Mouse (Mus musculus): ENCODE measurements around the gene Fuz.

Fuz gene

DNA sequence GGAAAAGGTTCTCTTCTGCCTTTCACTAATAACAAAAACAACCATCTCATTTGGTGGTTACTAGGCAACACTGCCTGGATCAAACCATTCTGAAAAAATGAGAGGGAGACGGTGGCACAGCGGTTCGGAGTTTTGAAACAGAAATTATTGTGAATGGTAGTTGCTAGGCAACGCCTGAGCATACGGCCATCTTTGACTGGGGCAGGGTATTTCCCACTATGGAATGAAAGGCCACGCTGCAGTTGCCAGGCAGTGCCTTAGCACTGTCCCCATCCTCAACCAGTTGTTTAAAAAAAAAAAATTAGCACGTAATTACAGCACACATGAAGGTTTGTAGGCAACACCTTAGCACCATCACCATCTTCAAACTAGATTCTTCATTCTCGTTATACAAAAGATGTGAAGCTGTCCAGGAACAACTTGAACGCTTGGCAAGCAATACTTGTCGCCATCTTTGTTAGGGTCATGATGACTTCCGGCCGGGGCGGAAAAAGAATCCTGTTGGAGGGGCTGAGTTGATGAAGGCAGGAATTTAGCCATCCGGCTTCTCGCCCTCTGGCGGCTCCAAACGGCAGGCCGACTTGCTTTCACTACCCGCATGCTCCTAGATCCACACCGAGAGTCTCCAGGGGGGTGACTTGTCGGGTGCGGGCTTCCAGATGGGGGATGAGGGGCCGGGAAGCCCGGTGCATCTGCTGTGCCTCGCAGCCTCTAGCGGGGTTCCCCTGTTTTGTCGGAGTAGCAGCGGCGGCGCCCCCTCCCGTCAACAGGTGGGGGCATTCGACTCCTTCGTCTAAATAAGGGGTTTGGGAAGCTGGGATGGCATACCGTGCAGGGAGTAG lies at the start of gene Fuz:
Gene Fuz, plus strand, starts transcription at position 487 of the 842 bp plus-strand sequence.
- DNase-seq, result peak; percentile 95

DNA sequence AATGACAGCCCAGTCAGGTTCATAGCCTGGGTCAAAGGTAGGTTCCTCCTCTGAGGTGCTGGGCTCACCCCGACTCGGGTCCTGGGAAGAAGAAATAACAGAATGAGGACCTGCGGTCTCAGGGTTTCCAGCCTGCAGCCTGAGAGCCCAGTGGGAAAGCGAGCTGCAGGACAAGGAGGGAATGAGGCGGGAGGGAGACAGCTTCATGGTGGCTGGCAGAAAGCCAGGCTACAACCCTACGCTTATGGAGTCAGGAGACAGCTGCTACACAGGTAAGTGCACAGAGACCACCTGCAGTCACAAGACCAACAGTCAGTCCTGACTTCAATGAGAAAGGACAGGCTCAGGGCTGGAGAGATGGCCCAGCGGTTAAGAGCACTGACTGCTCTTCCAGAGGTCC lies 49.1 kb upstream of the Fuz start:
- DNase-seq, result no peak

DNA sequence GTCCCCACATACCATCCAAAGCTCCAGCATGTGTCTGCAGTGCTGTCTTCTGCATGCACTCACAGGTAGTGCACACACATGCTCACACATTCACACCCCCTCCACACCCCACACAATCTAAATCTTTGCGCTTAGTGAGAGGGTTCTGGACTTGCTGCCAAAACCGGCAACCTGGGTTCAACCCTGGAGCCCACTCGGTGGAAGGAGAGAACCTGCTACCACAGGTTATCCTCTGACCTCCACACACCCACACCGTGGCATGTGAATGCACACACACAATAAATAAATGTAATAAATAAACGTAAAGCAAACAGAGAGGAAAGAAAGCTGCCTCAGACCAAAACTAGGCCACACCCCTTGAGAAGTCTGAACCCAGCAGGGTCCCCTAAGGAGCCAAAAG lies 48.1 kb upstream of the Fuz start:
- DNase-seq, result no peak

DNA sequence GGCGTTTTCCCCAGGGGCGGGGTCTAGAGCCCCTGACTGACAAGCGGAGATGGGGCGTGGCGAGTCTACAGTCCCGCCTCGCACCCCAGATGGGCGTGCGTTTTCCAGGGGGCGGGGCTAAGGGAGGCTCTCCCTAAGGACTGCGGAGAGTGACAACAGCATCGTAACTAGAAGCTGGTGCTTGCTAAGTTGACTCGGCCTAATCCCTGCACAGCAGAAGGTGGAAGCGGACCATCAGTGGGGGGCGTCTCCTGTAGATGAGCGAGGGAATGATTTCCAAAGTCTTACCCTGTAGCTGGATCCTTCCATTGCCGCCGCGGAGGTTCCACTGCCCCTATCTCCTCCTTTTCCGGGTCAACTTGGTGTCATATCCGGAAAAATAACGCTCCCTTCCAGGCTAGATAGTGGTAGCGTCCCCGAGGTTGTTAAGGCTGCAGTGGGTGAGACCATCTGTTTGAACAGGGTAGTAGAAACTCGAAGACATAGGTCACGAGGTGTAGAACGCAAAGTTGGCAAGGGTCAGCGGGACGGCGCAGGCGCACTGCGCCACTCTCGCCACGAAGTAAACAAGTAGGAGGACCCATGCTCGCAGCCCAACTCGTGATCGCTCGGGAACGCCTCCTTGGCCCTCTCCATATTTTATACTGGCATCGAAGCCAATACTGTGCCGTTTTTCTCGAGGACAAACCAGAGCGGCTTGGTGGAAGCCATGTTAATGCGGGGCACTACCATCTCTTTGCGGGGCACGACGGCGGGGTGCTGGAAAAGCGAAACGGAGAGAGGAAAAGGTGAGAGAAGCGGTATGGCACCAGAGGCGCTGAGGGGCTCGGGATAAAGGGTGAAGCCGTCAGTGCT lies 47.1 kb upstream of the Fuz start, which contains the start of the genes Akt1s1 and Tbc1d17:
Gene Akt1s1, plus strand, starts transcription at position 431 of the 855 bp plus-strand sequence.
Gene Tbc1d17, minus strand, starts transcription at position 519 of the 855 bp plus-strand sequence.
- DNase-seq, result peak; percentile 97

DNA sequence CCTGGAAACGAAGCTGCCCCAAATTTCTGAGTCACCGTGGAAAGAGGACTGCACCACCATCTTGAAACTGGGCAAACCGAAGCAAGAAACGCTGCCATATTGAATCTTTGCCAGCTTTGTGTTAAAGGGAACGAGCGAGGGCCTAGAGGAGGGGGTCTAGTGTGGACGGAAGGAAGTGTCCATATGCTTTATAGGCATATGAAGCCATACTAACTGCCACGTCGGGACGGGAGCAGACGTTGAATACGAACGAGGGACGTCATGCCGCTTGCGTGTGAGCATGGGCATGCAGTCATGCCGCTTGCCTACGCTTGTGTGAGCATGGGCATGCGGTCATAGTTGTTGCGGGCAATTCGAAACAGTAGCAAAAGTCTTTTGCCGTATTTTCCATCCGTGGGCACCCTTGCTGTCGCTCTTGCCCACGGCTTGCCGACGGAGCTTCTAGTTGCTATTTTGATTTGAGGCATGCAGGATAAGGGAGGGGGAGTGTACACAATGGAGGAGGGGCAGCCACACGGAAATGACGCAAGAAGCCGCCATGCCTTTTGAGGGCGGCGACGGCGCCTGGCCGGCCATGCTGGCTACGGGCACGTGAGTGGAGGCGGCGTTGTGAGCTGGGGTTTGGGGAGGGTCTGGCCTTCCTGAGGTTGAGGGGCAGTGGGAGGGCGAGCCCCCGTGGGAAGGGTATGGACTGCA lies 46.3 kb upstream of the Fuz start:
- DNase-seq, result peak; percentile 95

DNA sequence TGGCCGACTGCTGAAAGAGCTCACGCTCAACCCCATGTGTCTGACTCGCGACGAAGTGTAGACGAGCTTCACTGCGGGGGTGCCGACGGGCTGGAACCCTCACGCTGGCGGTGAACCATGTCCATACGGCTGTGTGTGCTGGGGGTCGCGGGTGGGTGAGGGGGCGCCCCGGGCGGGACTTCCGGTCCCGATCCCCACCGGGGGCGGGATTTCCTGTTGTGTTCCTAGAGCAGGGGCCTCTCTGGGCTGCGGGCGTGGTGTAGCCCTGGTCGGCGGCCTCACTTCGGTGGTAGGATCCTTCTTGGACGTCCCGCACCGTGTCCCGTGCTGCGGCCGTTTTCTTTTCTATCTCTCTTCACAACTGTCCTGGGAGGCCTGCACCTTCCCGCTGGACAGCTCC lies 45.7 kb upstream of the Fuz start:
- DNase-seq, result peak; percentile 93

DNA sequence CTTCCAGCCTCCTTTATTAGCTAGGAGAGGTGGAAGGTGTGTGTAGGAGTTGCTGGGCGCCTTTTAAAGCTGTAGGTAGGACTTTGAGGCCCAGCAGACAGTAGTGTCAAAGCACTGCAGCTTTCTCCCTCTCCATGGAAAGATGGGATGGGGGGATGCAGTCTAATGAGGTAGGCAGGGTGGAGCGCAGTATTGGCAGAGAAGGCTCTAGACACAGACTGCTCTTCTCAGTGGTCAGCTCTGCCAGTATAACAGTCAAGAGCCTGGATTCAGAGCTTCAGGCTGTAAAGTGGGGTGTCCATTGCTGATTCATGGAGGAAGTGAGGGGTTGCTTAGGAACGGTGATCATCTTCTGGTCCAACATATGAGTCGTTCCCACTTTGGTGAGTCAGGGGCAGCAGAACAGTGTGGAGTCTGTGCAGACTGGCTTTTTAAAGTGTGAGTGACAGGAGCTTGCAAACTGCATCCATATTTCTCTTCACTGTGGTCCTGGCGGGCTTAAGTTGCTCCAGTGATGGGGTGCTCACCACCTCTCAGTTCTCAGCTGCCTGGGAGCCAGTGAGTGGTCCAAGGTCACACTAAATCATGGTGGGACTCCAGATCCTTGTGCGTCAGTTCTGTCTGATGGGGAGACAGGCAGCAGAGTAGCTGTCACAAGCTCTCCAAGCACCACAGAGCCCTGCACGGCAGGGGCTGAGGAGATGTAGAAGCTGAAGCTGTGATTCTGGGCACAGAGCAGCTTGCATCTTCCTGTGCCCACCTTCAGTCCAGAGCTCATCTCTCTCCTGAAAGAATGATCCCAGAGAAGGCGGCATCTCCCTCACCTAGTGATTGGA lies 44.9 kb upstream of the Fuz start:
- no peak for DNase-seq

DNA sequence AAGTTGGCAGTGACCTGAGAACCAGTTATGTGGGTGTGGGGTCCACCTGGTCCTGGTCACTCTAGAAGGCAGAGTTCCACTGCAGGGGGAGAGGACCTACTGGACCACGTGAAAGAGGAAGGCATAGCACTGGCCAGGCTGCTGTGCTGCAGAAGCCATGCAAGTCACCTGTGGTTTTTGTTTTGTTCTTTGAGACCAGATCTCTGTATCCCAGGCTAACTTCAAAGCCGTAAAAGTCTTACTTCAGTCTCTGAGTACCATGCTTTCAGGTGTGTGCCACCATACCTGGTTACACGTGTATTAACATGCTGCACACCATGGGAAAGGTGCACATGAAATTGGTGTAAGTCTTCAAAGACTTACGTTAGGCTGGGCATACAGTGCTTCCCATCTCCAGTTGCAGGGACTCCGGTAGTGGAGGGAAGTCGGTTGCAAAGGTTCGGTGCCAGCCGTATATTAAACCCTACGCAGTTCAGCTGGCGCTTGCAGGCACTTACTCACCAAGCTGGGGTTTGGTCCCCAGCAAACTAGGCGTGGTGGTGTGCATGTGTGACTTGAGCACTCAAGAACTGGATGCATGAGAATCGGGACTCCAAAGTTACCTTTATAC lies 44.1 kb upstream of the Fuz start:
- no peak for DNase-seq

DNA sequence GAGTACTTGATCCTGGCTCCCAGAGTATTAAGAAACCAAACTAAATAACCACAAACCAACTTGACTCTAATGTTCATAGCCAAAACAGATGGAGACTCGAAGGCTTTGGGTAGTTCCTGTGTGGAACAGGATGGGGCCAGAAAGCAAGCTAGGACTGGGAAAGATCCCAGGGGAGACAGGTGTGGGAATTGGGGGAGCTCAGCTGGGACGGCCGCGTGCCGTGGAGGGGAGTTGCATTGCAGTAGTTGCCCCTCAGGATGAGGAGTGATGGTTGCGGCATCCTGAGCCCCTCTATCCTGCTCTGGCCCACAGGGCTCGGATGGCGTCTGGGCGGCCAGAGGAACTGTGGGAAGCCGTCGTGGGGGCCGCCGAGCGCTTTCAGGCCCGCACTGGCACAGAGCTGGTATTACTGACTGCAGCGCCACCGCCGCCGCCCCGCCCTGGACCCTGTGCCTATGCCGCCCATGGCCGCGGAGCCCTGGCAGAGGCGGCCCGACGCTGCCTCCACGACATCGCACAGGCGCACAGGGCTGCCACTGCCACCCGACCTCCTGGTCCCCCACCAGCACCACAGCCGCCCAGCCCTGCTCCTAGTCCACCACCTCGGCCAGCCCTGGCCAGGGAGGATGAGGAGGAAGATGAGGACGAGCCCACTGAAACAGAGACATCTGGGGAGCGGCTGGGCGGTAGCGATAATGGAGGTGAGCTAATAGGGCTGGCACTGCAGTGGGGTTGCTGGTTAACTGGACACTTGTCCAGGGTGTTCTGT lies 43.4 kb upstream of the Fuz start:
- no peak for DNase-seq

DNA sequence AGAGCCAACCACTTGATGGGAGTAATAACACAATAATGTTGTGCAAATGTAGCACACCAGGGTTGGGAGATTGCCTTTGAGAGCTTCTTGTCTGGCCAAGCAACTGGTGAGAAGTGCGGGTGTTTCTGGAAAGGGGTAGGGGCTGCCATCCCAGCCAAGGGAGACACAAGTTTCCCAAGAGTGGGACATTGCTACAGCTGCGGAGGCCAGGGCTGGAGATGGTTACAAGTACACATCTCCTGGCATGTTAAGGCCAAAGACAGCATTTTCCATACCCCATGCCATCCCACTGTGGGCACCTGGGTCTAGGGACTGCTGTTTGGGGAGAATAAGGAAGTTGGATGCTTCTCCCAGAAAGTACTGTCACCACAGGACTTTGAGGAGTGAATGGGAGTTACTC lies 42.8 kb upstream of the Fuz start:
- no peak for DNase-seq

DNA sequence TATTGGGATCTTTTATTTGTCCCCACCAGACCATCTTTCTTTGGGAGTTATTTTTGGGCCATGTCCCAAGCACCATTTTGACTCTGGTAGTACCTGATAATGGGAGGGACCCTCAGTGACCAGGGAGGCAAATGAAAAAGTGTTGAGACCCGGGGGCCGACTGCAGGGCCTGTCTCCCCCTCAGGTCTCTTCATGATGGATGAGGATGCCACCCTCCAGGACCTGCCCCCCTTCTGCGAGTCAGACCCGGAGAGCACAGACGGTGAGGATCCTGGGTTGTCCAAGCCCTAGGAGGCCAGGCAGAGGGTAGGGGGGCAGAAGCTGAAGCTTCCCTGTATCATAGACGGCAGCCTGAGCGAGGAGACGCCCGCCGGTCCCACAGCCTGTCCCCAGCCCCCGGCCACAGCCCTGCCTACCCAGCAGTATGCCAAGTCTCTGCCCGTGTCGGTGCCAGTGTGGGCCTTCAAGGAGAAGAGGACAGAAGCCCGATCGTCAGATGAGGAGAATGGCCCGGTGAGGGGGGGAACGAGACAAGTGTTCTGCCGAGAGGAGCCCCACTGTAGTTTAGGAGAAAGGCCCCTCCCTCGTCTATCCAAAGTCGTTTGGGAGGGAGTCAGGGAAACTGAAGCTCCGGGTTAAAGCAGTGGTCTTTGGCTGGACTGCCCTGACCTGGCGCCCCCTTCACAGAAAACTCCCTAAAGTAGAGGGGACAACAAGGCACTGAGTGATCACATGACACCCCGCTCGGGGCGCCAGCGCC lies 42.1 kb upstream of the Fuz start:
- DNase-seq, result no peak

DNA sequence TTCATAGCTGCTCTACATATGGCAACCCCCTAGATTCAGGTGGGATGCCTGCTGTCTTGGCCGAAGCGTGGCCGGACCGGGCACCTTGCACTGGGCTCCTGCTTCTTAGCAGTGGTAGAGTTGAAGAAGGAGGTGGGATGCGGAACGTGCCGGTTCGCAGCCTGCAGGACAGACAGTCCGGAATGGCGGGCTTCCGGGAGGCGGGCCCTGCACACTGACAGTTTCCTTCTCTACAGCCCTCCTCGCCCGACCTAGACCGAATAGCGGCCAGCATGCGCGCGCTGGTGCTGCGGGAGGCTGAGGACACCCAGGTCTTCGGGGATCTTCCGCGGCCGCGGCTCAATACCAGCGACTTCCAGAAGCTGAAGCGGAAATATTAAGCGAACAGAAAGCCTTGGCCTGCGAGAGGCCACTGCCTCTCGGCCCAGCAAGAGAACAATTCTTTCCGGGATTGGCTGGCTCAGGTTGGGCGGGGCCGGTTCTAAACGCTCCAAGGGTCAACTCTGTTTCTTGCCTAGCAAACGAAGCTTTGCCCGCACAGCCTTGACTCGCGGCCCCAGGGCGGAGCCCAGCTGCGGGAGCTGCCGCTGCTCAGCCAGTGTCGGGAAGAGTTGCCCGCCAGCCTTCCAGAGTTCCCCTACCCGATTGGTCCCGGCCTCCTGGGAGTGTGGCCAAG lies 41.4 kb upstream of the Fuz start:
- peak; percentile 88 for DNase-seq

DNA sequence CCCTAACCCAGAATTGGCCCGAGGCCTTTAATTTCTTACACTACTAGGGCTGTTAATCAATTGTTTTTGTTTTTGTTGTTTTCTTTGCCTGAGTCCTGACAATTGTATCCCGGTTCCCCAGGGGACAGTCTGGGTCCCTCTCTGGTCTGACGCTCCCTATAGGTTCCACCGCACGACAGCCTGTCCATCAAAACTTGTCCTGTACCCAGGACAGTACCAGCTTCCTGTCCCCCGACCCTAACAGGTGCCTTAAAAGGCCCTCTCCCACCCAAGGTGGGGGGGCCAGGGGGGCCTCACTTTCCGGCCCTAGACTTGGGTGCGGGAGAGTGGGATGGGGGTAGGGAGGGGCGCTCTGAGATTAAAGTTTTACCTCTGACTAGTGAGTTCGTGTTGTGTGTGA lies 40.8 kb upstream of the Fuz start:
- DNase-seq, result no peak

DNA sequence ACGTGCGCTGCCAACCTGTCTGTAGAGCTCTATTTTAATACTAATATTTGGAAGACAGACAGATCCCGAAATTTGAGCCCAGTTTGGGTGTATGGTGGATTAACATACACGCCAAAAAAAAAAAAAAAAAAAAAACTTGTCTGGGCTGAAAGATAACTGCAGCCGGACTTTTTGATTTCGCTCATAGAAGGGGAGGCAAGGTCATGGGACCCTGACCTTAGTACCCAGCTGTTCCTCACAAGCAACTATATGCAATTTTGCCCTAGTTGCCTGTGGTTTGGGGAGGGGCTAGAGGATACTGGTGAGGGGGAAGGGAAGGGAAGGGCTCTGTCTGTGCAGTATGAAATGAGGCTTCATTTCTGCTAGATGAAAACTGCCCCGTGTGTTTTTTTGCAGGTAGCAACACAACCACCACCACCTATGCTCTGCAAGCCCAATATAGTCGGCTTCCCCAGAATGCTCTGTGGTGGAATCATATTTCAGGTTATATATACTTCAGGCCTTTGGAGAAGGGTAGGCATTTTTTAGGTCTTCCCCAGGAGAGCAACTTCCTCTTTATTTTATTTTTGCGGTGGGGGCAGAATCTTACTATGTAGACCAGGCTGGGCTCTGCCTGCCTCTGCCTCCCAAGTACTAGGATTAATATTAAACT lies 39.5 kb upstream of the Fuz start:
- DNase-seq, result no peak

DNA sequence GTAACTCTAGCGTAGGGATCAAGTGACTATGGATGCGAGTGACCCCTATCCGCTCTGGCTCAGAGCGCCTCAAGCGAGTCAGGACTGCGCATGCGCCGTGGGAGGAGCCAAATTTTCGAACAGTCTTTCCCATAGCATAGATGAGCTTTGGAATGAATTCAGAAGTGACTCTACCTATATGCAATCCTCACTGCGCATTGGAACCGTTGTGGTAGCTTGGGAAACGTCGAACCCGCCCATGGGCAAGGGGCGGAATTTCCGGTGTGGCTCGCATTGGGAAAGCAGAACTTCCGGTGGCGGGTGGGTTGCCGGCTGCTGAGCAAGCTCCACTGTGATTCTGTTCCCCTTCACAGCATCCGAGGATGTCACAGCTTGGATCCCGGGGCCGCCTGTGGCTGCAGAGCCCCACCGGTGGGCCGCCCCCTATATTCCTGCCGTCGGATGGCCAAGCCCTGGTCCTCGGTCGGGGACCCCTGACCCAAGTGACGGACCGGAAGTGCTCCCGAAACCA lies 38.8 kb upstream of the Fuz start, which contains the start of gene Pnkp:
Gene Pnkp, plus strand, starts transcription at position 98 of the 511 bp plus-strand sequence.
- DNase-seq, result peak; percentile 93

DNA sequence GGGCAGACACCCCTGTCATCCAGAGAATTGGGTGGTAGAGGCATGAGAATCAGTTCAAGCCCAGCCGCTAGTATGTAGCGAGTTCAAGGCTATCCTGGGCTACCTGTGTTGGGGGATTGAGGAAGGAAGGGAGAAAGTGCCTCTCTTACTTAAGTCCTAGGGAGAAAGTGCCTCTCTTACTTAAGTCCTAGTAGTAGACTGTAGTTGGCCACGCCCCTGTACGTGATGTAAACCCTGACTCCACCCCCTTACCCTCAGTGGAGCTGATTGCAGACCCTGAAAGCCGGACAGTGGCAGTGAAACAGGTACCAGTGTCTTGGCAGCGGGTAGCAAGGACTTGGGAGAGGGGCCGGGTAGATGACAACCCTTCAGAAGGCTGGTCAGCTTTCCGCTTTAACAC lies 38.0 kb upstream of the Fuz start:
- peak; percentile 59 for DNase-seq

DNA sequence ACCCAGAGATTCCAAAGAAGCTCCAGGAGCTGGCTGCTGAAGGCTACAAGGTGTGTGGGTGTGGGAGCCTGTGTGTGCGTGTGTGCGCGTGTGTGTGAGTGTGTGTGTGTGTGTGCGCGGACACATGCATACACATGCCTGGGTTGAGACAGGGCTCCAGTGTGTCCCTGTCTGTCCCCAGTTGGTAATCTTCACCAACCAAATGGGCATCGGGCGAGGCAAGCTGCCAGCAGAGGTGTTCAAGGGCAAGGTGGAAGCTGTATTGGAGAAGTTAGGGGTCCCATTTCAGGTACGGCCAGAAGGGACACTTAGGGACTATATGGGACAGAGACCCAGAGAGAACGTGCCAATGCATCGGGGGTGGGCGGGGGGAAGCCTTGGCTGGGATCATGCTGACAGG lies 36.0 kb upstream of the Fuz start:
- DNase-seq, result no peak

DNA sequence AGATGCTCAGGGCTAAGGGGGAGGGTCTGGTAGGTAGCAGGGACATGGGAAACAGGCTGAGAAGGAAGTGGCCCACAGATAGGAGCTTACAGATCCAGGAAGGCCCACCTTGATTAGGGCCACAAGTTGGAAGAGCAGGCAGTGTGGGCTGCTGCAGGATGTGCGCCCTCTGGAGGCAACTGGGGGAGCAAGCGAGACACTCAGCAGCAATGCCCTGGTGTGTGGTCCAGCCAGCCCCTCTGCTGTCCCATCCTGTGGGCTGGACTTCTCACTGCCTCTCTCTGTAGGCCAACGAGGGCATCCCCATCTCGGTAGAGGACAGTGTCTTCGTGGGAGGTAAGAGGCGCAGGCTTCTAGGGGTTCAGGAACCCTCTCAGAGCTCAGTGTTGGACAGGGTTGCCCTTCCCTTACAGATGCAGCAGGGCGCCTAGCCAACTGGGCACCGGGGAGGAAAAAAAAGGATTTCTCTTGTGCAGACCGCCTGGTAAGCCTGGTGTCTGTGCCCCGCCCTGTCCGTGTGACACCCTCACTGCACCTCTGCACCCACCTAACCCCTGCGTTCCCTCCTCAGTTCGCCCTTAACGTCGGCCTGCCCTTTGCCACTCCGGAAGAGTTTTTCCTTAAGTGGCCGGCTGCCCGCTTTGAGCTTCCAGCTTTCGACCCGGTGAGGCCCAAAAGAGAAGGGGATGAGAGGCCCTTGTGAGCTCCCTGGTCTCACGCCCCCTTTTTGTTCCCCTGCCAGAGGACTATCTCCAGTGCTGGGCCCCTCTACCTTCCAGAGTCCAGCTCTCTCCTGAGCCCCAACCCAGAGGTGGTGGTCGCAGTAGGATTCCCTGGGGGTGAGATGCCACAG lies 35.1 kb upstream of the Fuz start:
- peak; percentile 84 for DNase-seq
